Mouse (Mus musculus) T-cell, adult 66 days (primary cell): ENCODE data around the gene Rcc2. TPM values are rescaled to one million over a fixed set of nuclear protein-coding genes. Genes with fewer than 3 reads are reported as not detected.

Source experiments
- total RNA-seq, 2 experiments: library from RNA; stranded (reverse); gene quantifications; 3 replicates in 1 of 2; 4 replicates in 1 of 2; pipeline ENCODE4 v1.2.4; 2023

Gene Rcc2
- 100 to 1,000 TPM; 130 to 131 TPM for total RNA-seq

DNA sequence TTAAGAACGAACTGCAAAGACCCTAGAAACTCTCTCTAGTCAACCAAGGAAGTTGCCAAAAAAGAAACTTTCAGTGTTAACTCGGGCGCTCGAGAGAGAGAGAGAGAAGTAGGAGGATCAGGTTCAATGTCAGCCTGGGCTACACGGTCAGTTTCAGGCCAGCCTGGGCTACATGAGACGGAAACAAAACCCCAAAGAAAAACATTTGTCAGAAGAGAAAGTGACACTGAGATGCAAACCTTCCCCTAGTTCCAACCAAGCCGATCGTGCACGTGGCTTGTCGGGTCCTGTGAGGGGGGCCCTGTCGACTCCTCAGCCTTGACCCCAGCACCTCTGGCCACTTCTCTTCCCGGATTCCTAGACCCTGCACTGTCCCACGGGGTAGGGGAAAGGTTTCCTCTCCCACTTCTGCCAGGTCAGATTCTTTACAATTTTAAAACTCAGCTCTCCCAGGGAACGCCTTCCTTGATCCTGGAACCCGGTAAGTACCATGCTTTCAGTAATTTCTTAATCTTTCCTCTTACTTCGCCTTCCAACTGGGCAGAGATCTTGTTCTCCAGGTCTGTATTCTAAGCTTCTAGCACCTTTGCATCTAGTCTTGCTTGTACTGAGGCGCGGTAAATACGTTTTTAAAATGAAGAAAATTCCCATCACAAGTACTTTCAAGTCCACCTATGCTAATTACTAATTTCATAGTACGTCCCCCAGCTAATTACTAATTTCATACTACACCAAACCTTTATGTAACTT, at the start of gene Rcc2:
Rcc2 (plus strand) TSS at position 273 of the 750 bp plus-strand sequence.

DNA sequence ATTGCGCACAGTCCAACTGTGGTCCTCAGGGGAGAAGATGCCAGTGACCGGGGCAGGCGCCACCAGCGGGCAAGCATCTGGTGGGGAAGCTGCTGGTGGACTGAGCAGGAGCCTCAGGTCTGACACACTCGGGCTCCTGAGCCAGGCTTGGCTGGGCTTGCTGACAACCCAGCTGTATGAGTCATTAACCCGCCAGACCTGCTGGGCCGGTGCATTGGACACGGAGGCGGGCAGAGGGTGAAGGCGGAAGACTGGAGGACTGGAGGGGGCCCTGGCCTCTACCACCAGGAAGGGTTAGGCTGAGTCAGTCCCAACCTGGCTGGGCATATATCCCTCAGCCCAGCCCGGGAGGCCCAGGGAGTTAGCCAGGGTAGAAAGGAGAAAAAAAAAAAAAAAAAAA, 34.6 kb upstream of the Rcc2 start, which contains the start of gene Arhgef10l:
Arhgef10l (minus strand) TSS at position 253 of the 400 bp plus-strand sequence.

DNA sequence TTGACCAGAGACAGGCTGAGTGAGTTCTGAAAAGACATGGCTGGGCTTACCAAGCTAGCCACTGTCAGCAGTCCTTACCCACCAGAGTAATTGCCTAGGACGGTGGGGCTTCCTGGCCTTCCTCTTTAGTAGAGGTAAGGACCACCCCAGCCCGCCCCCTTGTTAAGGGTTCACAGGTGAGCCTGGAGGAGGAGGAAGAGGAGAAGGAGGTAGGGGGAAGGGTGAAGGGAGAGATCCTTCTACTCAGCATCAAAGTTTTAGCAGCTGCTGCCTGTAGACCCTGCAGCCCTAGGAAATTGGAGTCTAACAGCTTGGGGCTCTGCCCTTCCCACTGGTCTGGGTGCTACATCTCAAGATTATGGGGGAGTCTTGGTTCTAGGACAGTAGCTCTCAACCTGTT, 42.2 kb downstream of the Rcc2 start, which contains the start of gene Padi6:
Padi6 (minus strand) TSS at position 101 of the 400 bp plus-strand sequence.

Other genes starting within 250 kb of the Rcc2 start
- under 1 TPM; 0.15 to 0.50 TPM for gene Arhgef10l, start 34.5 kb upstream of the Rcc2 start, total RNA-seq
- not detected for gene Padi6, start 42.1 kb downstream of the Rcc2 start, total RNA-seq
- gene Padi4, start 73.7 kb downstream of the Rcc2 start, total RNA-seq: 1 to 10 TPM in 1 of 2 experiments, under 1 TPM in 1; 0.47 to 1.1 TPM
- under 1 TPM; 0.41 to 0.56 TPM for gene Padi3, start 110.1 kb downstream of the Rcc2 start, total RNA-seq
- gene Padi1, start 145.2 kb downstream of the Rcc2 start, total RNA-seq: 1 to 10 TPM in 1 of 2 experiments, under 1 TPM in 1; 0.38 to 1.0 TPM
- gene Padi2, start 205.8 kb downstream of the Rcc2 start, total RNA-seq: 10 to 100 TPM; 41.5 to 43.8 TPM